ENCODE assay signal across 9 mouse cellular contexts in genomic region chr1:90849836-90850235, GRCm38 (mm10). TPM values are rescaled to one million over a fixed set of nuclear protein-coding genes. Genes with fewer than 3 reads are reported as not detected.
DNase-seq lines count a peak whose midpoint lies in the region; ATAC-seq lines count a peak whose summit lies in the region.
"Had no signal": no experiment of that assay in that cellular context is flagged by ENCODE, and none has a peak within 500 bp of the region (broad histone marks: within the 10 kb centered on the region; RNA-seq: fewer than 3 reads in every experiment).

No protein-coding gene starts in this region.

- H3K27ac ChIP-seq in hindbrain, embryonic 10.5 days = no peak overlapping the region
- no peak overlapping the region for H3K27ac ChIP-seq in hindbrain, embryonic 12.5 days
- no peak overlapping the region for H3K27ac ChIP-seq in intestine, embryonic 16.5 days (ENCODE audit: low read length)
- H3K27ac ChIP-seq: neural tube, embryonic 12.5 days had no signal

- H3K36me3 ChIP-seq in hindbrain, embryonic 10.5 days = no peaks in the 10 kb centered on the region
- H3K36me3 ChIP-seq in hindbrain, embryonic 12.5 days = no peaks in the 10 kb centered on the region
- no peaks in the 10 kb centered on the region for H3K36me3 ChIP-seq in intestine, embryonic 16.5 days (ENCODE audit: control insufficient read depth, insufficient read depth, low read length)
- H3K36me3 ChIP-seq: neural tube, embryonic 12.5 days had no signal

- peak; percentile 17 for DNase-seq in hindbrain, embryonic 10.5 days (ENCODE audit: low spot score)
- DNase-seq in ES-CJ7 (ENCODE audit: low read depth, low spot score) = peak; percentile 11
- DNase-seq in embryo, embryonic 10.5 days (ENCODE audit: low spot score) = peak; percentile 47
- DNase-seq in lung, postnatal 36 days = peak; percentile 50
- DNase-seq in testis, postnatal 10 days (ENCODE audit: low spot score) = peak; percentile 50
- no peak for DNase-seq in spleen, postnatal 4 days (ENCODE audit: low spot score in 2 of 2)

- H3K4me2 ChIP-seq in hindbrain, embryonic 12.5 days (replicated peaks) = no peak overlapping the region
- no peak overlapping the region for H3K4me2 ChIP-seq in intestine, embryonic 16.5 days (ENCODE audit: low read depth, low read length)
- H3K4me2 ChIP-seq: neural tube, embryonic 12.5 days had no signal

- no peaks in the 10 kb centered on the region for H3K9me3 ChIP-seq in hindbrain, embryonic 10.5 days
- H3K9me3 ChIP-seq in hindbrain, embryonic 12.5 days (replicated peaks) = no peaks in the 10 kb centered on the region
- no peaks in the 10 kb centered on the region for H3K9me3 ChIP-seq in intestine, embryonic 16.5 days (ENCODE audit: control insufficient read depth, low read length)
- H3K9me3 ChIP-seq: neural tube, embryonic 12.5 days had no signal

- no peaks in the 10 kb centered on the region for H3K27me3 ChIP-seq in hindbrain, embryonic 10.5 days (ENCODE audit: insufficient read depth, poor library complexity, severe bottlenecking)
- no peaks in the 10 kb centered on the region for H3K27me3 ChIP-seq in hindbrain, embryonic 12.5 days
- H3K27me3 ChIP-seq in intestine, embryonic 16.5 days (replicated peaks; ENCODE audit: control insufficient read depth, insufficient read depth, low read length) = no peaks in the 10 kb centered on the region
- H3K27me3 ChIP-seq: neural tube, embryonic 12.5 days had no signal

- H3K9ac ChIP-seq in hindbrain, embryonic 12.5 days = no peak overlapping the region
- H3K9ac ChIP-seq in intestine, embryonic 16.5 days (ENCODE audit: low read depth, low read length) = no peak overlapping the region
- H3K9ac ChIP-seq: neural tube, embryonic 12.5 days had no signal

- no peaks in the 10 kb centered on the region for H3K4me1 ChIP-seq in hindbrain, embryonic 10.5 days (replicated peaks)
- no peaks in the 10 kb centered on the region for H3K4me1 ChIP-seq in hindbrain, embryonic 12.5 days
- no peaks in the 10 kb centered on the region for H3K4me1 ChIP-seq in intestine, embryonic 16.5 days (ENCODE audit: control insufficient read depth, insufficient read depth, low read length)
- H3K4me1 ChIP-seq: neural tube, embryonic 12.5 days had no signal

- H3K4me3 ChIP-seq in hindbrain, embryonic 10.5 days = no peak overlapping the region
- no peak overlapping the region for H3K4me3 ChIP-seq in hindbrain, embryonic 12.5 days
- H3K4me3 ChIP-seq in intestine, embryonic 16.5 days (ENCODE audit: low read length) = no peak overlapping the region
- H3K4me3 ChIP-seq: neural tube, embryonic 12.5 days had no signal

- ATAC-seq in hindbrain, embryonic 12.5 days (ENCODE audit: low FRiP score) = no peak
- ATAC-seq in intestine, embryonic 16.5 days = peak; percentile 55; the same call in 1 of the 2 replicates

- WGBS in hindbrain, embryonic 10.5 days = 43% methylated on average over 8 of the region's 8 CpGs
- 37% methylated on average over 8 of the region's 8 CpGs for WGBS in hindbrain, embryonic 12.5 days
- WGBS in intestine, embryonic 16.5 days = 30% methylated on average over 8 of the region's 8 CpGs

RNA-seq across cellular contexts. Expression of gene Col6a3, which starts 6.1 kb away (rescaled TPM):
- polyA plus RNA-seq in hindbrain, embryonic 10.5 days (2016; fragmentation: Nextera tagmentation; extraction: Ambion mirVana) = 4.1 and 4.7 TPM in 2 replicates
- polyA plus RNA-seq in hindbrain, embryonic 12.5 days (2016; fragmentation: Nextera tagmentation; extraction: Ambion mirVana) = 22.6 and 32.1 TPM in 2 replicates
- polyA plus RNA-seq in intestine, embryonic 16.5 days (2015; fragmentation: Nextera tagmentation; extraction: Ambion mirVana) = 61.9 and 70.6 TPM in 2 replicates

Comparison
In these comparisons a context has a peak if more than half of its experiments do, and no peak if none do; other contexts are left out.
1. DNase-seq: peak in hindbrain, embryonic 10.5 days (single experiment), ES-CJ7 (single experiment), embryo, embryonic 10.5 days (single experiment), lung, postnatal 36 days (single experiment) and testis, postnatal 10 days (single experiment); none in spleen, postnatal 4 days (0 of 2).